Mouse (Mus musculus) olfactory bulb, adult 2 months (tissue): ENCODE data around the gene Nisch. TPM values are rescaled to one million over a fixed set of nuclear protein-coding genes. Genes with fewer than 3 reads are reported as not detected.

Experiments
- H3K27ac ChIP-seq: fragments of 200-500 bp; 2 replicates; pipeline ENCODE4 v1.5.1; 2012; ENCODE audit warnings: low read depth, low read length; ENCODE audit not compliant: insufficient read depth
- H3K4me1 ChIP-seq: fragments of 200-500 bp; 2 replicates; pipeline ENCODE4 v1.6.1; 2012; ENCODE audit warnings: low read length; ENCODE audit not compliant: control insufficient read depth, insufficient read depth
- H3K4me3 ChIP-seq: fragments of 200-500 bp; 2 replicates; pipeline ENCODE4 v1.5.1; 2012; ENCODE audit warnings: mild to moderate bottlenecking, low read depth, low read length, moderate library complexity; ENCODE audit not compliant: insufficient read depth
- CTCF ChIP-seq: fragments of 200-500 bp; IDR thresholded peaks from 2 replicates; pipeline ENCODE4 v1.5.1; 2012; ENCODE audit warnings: low read depth, mild to moderate bottlenecking, low read length, moderate library complexity; ENCODE audit not compliant: insufficient read depth
- POLR2A ChIP-seq: fragments of 200-500 bp; IDR thresholded peaks from 2 replicates; pipeline ENCODE4 v1.6.1; 2012; ENCODE audit warnings: mild to moderate bottlenecking, low read depth, low read length, moderate library complexity; ENCODE audit not compliant: insufficient read depth
- WGBS: fragments of 180-500 bp; shearing (Covaris S2); methylation state at CpG from one replicate; pipeline ENCODE4 v1.1.7; 2018; 5-methylcytosine and 5-hydroxymethylcytosine counted together
- polyA plus RNA-seq: library from polyadenylated mRNA; stranded (reverse); fragments of >200 nt; gene quantifications from 2 replicates; pipeline ENCODE4 v1.2.4, GENCODE M21; 2012; ENCODE audit warnings: low replicate concordance; ENCODE audit not compliant: missing spikeins, insufficient read depth, insufficient read length

Nisch gene
- polyA plus RNA-seq, 1 experiment: 606 TPM

DNA sequence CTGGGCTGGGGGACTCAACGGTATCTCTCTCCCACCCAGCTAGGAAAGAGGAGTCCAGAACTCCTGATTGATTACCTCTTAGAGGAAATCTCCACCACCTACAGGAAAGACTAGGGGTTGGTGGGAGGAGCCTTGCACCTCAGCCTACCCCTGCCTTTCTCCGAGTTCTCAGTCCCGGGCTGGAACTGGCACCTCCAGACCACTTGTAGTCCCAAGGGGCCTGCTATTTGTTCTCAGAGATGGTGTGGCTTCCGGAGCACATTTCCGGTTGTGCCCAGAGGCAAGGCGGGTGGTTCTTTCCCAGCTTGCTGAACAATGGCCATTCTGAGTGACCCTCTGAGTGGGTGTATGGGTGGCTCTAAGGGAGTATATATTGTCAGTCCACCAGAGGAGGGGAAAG is 11.5 kb upstream of the Nisch start:
- H3K27ac ChIP-seq: no peak overlapping the region
- peaks cover 34% of the 10 kb centered on the region for H3K4me1 ChIP-seq
- no peak for TF ChIP-seq CTCF
- TF ChIP-seq POLR2A: no peak
- H3K4me3 ChIP-seq: no peak overlapping the region
- 81% methylated on average over 6 of the region's 6 CpGs for WGBS

DNA sequence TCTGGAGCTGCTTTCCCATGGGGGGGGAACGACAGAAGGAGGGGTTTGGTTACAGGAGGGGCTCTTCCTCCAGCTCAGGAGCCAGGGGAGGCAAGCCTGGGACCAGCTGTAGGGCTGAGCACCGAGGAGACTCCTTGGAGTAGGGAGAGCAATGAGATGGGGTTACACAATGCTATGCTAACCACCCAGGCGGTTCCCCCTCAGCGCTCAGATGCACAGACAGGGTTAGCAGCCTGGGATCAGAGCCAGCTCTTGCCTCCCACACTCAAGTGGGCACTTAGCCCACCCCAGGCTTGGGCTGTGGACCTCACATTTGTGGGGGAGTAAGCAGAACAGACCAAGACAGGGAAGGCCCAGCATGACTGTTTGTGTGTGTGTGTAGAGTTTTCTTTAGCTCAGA is 10.2 kb upstream of the Nisch start:
- Histone ChIP-seq H3K4me3 (no peak overlapping the region), H3K27ac (no peak overlapping the region), H3K4me1 (peaks cover 34% of the 10 kb centered on the region)
- TF ChIP-seq POLR2A (no peak), CTCF (no peak)
- 22% methylated on average over 4 of the region's 4 CpGs for WGBS

GRCm38 (mm10) chr14:31217666-31218065 is 920 bp upstream of the Nisch start, which contains the start of gene Sema3g:
Gene Sema3g, plus strand, starts transcription at chr14:31217860.
- Histone ChIP-seq H3K27ac (no peak within 1 kb of the TSS), H3K4me1 (peaks cover 9% of the 10 kb centered on the region), H3K4me3 (no peak within 1 kb of the TSS)
- WGBS: 44% methylated on average over 11 of the region's 11 CpGs
- TF ChIP-seq CTCF: no peak
- no peak for TF ChIP-seq POLR2A

DNA sequence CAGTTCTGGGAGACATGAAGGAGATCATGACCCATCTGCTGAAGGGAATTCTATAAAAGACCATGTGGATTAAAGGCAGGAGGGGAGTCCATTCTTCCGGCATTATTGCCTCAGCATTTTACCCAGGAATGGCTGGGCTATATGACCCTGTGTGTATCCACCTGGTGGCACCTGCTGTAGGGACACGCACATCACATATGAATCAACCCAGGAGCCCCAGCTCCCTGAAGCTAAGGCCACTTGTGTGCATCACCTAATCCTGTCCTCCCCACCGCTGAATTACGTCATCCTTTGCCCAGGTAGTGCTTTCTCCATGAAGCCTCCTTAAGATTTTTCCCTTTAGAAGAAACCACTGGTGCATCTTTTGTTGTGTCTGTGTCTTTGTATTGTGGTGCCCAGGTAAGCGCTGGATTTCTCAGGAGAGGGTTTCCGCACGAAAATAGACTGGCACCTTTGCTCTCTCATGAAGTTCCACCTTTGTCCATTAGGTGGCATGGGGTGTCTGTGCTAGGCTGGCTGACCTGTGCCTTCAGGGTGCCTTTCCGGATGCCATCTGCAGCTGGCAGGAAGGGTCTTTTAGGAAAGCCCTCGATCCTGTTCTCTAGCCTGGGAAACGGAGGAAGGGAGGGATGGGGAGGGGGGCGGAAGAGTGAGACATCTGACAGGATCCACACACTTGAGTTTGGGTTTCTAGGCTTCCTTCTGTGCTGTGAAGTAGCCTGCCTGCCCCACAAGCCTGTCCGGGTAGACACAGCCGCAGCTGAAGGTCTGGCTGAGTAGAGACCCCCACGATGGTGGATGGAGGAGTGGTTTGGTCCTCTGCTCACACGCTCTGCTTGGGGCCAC is 1.4 kb downstream of the Nisch start:
- WGBS: 31% methylated on average over 15 of the region's 15 CpGs
- Histone ChIP-seq H3K27ac (no peak overlapping the region), H3K4me1 (peaks cover 9% of the 10 kb centered on the region), H3K4me3 (no peak overlapping the region)
- TF ChIP-seq POLR2A (no peak), CTCF (peak; percentile 72)

DNA sequence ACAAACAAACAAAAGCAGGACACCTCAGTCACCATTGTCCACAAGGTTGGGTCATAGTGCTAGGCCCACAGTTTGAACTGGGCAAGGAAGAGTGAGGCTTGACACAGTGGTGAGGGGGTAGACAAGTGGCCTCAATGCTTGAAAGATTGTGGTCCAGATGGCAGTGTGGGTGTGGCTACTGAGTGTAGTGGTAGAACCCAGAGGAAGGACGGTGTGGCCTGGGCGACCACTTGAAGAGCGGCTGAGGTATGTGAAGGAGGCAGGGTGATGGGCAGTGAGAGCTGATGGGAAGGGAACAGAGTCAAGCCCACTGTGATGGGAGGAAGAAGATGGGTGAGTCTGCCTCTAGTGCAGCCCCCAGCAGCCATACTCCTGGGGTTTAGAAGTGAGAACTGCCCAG is 2.1 kb downstream of the Nisch start:
- Histone ChIP-seq H3K4me1 (peaks cover 9% of the 10 kb centered on the region), H3K27ac (no peak overlapping the region), H3K4me3 (no peak overlapping the region)
- WGBS: 97% methylated on average over 3 of the region's 3 CpGs
- TF ChIP-seq CTCF (no peak), POLR2A (no peak)

DNA sequence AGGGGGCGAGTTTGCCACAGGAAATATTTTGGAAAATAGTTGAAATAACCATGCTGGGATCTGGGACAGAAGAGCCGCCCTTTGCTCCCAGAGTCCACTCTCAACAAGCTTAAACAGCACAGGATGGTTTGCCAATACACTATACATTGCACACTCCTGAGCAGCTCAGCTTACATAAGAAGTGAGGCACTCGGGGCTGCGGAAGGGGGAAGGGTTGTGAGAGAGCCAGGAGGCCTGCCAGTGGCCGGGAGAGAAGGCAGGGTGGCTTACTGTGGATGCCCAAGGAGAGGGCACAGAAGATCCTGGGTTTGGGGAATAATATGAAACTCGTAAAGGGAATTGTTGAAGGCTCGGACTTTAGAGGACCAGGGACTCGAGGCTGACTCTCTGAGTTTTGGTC is 2.9 kb downstream of the Nisch start:
- Histone ChIP-seq H3K4me3 (no peak overlapping the region), H3K27ac (no peak overlapping the region), H3K4me1 (peaks cover 9% of the 10 kb centered on the region)
- WGBS: 78% methylated on average over 8 of the region's 8 CpGs
- TF ChIP-seq POLR2A (no peak), CTCF (no peak)

DNA sequence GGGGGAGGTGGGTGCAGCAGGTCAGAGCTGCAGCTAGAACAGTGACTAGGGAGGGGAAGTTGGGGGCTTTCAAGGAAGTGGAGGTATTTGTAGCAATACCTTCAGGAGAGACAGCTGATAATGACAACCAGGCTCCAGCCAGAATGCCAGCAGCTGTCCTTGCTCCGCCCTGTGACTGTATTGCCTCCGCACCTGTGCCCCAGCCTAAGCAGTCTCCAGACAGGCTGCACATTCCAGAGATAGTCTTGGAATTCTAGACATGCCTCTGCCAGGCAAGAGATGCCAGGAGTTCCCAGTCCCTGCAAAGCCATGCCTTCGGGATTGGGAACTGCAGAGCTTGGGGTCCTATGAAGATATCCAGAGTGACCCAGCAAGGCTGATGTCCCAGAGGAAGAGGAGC is 4.2 kb downstream of the Nisch start:
- no peak overlapping the region for H3K4me3 ChIP-seq
- 88% methylated on average over 3 of the region's 3 CpGs for WGBS
- peaks cover 5% of the 10 kb centered on the region for H3K4me1 ChIP-seq
- TF ChIP-seq POLR2A (no peak), CTCF (no peak)
- no peak overlapping the region for H3K27ac ChIP-seq

DNA sequence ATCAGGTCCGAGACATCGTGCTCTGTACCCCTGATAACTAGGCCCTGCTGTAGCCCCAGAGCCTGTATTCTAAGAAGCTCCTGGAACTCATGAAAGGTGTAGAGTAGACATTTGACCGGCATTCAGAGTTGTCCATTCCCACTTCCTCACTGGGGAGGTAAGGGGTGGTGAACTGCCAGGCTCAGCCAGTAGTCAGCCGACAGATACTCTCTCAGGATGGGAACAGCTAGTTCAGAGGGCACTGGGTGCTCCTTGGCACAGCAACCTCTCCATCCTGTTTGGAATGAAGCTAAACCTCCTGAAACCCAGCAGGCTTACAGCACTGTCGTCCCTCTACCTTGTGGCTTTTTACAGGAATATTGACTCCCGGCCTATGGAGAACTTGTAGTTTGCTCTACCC is 4.9 kb downstream of the Nisch start:
- no peak overlapping the region for H3K27ac ChIP-seq
- WGBS: 93% methylated on average over 6 of the region's 6 CpGs
- no peak for TF ChIP-seq POLR2A
- TF ChIP-seq CTCF: no peak
- no peak overlapping the region for H3K4me3 ChIP-seq
- H3K4me1 ChIP-seq: peaks cover 10% of the 10 kb centered on the region

DNA sequence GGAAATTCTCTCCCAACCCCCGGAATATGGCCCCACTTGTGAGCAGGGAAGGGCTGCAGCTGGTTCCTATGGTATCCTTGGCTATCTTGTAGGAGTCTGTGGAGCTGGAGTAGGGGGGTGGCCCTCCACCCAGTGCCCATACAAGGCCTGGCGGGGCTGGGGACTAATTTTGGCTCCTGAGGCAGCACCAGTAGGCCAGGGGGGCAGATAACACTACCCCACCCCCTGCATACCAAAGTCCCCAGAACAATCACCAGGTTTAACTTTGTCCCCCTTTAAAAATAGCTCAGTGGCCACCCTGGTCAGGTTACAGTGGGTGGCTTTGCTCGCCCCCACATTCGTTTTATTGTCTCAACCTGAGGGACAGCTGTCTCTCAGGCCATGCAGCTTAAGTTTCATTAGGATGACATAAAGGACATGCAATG is 7.6 kb downstream of the Nisch start:
- Histone ChIP-seq H3K27ac (no peak overlapping the region), H3K4me3 (no peak overlapping the region), H3K4me1 (peaks cover 14% of the 10 kb centered on the region)
- TF ChIP-seq CTCF (no peak), POLR2A (no peak)
- 82% methylated on average over 4 of the region's 4 CpGs for WGBS
